Mouse (Mus musculus): ENCODE results near the gene Ap2s1.
A peak's percentile ranks its signal among the peaks of the same experiment; 100 is the strongest.

DNA sequence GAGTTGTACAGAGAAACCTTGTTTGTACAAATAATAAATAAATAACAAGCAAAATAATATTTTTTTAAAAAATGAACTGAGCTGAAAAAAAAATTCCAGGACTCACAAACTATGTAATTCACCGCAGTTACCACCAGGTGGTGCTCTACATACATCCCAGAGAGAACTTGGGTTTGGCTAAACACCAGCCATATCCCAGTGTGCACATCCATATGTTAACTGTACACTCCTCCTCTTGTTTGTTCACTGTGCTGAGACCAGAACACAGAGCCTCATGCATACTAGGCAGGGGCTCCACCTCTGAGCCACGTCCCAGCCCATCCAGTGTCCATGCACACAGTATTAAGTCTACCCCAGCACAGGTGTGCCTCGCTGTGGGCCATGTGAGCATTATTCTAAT is 7.9 kb downstream of the Ap2s1 start:
- TF ChIP-seq POLR2A (IDR thresholded peaks at IDR 0.05; ENCODE audit: insufficient read depth, low read length), result no peak
- peak; percentile 26 for TF ChIP-seq CTCF (IDR thresholded peaks at IDR 0.05; ENCODE audit: low read depth, low read length)
- no peak for TF ChIP-seq EP300 (IDR thresholded peaks at IDR 0.05; ENCODE audit: insufficient read depth, low read depth, low read length)
